Mouse (Mus musculus) spleen, adult 2 months (tissue): ENCODE results near the gene Sytl1.

Experiments
- CTCF ChIP-seq: fragments of 200-500 bp; IDR thresholded peaks from 2 replicates; pipeline ENCODE4 v1.5.1; 2011; ENCODE audit warnings: mild to moderate bottlenecking, inconsistent platforms; ENCODE audit not compliant: insufficient read depth, insufficient read length, insufficient replicate concordance; ENCODE audit errors: extremely low read depth
- POLR2A ChIP-seq: fragments of 200-500 bp; IDR thresholded peaks from 2 replicates; pipeline ENCODE4 v1.6.1; 2011; ENCODE audit warnings: low read depth, low read length, inconsistent platforms

DNA sequence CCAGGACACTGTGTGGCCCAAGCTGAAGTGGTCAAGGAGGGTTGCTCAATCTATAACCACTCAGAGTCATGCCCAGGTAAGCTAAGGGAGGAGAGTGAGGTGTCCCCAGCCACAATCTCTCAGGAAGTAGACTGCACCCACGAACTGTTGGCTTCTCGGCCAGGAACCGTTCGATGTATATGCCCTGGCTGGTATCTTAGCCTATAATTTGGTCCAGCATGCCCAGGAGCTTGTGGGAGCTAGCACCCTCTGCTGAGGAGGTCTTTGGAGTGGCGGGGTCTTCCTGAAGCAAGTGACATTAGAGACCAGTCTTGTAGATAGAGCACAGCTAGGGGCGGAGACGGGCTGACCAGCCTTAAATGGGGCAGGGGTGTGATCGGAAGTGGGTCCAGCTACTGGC lies 41.2 kb downstream of the Sytl1 start:
- no peak for TF ChIP-seq CTCF
- TF ChIP-seq POLR2A: no peak
